Mouse (Mus musculus): ENCODE data around the gene Creb3.

The Creb3 gene

DNA sequence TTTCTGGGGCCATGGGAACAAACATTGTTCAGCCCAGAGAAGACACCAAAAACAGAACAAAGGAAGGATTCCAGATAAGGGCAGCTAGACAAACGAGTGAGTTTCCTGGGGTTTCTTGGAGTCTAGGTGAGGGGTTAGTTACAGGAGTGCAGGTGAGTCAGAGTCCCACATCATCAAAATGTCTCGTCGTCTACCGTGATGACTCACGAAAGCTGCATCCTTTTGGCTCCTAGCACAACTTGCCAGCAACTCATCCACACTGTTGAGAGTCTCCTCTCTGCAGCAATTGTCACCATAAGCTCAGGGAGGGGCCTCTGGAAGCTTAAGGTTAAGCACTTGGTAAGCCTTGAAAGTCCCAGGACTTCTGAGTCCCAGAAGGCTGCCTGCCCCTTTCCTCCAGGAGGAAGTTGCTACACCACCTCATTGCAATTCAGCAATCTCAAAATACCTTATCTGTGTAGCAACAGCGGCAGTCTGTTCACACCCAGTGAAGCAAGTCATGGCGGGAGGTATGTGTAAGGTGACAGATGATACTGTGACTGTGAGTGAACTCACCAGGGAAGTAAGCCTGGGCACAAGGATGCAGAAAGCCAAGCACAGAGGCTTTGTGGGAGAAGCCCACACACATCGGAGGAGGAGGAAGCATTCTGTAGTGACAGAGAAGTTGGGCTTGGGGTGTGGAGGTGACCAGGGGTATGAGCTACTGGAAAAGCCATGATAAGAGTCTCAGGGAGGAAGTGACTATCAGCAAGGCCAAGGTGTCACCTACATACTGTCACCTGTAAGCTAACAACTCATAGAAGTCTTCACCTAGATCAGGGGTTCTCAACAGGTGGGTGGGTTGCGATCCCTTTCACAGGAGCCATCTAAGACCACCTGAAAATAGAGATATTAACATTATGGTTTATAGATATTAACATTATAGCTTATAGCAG, 42.9 kb downstream of the Creb3 start:
- DNase-seq (ENCODE audit: low read depth, low spot score), result no peak
- Histone ChIP-seq H3K36me3 (ENCODE audit: control insufficient read depth, insufficient read depth, low read length, poor library complexity, severe bottlenecking) (no peaks in the 10 kb centered on the region), H3K27me3 (ENCODE audit: control insufficient read depth, insufficient read depth, low read length, poor library complexity, severe bottlenecking) (no peaks in the 10 kb centered on the region)

DNA sequence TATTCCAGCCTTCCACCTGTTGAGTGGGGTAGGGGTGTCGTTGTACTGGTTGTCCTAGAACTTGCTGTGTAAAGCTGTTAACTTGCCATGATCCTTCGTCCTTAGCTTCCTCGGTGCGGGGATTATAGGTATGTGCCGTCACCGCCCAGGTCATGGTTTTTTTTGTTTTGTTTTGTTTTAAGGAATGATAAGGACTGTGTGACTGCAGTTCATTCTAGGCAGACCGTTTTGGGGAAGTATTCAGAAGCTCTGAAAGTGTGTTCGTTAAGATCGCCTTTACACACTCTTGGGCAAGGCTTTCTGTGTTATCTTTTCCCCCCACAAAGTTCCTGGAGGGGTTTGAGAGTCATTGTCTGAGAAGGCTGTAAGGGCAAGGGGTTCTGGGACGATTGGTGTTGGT, 50.4 kb downstream of the Creb3 start:
- Histone ChIP-seq H3K27me3 (ENCODE audit: control insufficient read depth, insufficient read depth, low read length, poor library complexity, severe bottlenecking) (no peaks in the 10 kb centered on the region), H3K36me3 (ENCODE audit: control insufficient read depth, insufficient read depth, low read length, poor library complexity, severe bottlenecking) (no peaks in the 10 kb centered on the region)
- DNase-seq (ENCODE audit: low read depth, low spot score), result no peak

DNA sequence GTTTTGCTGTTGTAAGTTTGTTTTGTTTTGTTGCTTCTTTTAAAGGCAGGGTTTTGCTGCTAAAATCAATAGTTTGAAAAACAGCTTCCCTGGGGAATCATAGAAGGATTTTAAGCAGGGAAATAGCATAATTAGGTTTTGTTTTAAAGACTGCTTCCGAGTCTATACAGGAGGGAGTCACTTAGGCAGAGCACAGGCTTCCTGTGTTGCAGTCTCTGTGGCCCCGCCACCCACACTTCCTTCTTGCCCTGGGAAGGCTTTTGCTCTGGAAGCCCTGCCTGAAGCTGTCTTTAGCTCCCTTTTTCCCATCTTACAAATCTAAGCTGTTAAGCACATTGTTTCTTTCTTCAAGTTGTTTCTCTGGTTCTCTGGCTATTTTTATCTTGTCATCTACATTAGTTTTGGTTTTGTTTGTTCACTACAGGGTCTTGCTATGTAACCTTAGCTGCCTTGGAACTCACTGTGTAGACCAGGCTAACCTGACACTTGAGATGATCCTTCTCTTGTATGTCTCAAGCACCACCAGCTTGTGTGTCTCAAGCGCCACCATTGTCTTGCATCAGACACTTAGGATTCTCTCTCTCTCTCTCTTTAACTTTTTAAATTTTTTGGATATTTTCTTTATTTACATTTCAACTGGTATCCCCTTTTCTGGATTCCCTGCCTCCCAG, 51.1 kb downstream of the Creb3 start:
- H3K27me3 ChIP-seq (ENCODE audit: control insufficient read depth, insufficient read depth, low read length, poor library complexity, severe bottlenecking), result no peaks in the 10 kb centered on the region
- DNase-seq (ENCODE audit: low read depth, low spot score), result no peak
- H3K36me3 ChIP-seq (ENCODE audit: control insufficient read depth, insufficient read depth, low read length, poor library complexity, severe bottlenecking), result no peaks in the 10 kb centered on the region

Data from splenic B cell, adult 2 months (primary cell).